Mouse (Mus musculus): ENCODE measurements at regions not wholly inside any gene's neighbourhood (a gene's known extent, or its start where the extent isn't known, plus 50 kb on each side); places are given as distances from the start of the nearest gene placed in this dataset.

DNA sequence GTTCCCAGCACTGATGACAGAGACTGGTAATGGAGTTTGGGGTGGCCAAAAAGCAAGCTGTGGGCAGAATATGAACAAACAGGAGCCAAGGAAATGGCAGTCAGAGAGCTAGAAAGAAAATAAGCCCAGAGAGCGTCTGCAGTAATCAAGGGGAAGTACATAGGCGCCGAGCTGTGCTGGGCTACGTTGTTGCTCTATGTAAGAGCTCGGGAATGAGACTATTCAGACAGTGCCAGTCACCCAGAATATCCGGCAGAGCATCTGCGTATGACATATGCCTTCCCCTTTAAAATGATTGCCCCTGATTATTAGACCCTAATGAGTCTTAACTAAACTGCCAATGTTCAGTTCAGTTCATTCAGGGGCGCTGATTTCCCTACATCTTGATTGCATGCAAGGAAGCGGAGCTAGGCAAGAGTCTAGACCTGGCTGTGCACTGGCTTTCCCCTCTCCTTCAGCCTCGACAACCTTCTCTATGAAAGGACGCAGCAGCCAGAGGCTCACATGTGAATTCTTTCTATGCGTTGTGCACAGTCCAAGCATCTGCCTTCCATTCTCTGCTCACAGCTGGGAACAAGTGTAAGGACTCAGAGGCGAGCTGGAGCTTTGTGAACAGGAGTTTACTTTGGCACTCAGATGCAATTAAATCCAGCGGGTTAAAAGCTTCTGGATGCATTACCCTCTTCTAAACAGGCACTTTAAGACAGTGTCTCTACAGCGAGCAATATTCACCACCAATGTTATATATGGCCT, 125.7 kb upstream of the Gdf10 start:
- DNase-seq: no peak

DNA sequence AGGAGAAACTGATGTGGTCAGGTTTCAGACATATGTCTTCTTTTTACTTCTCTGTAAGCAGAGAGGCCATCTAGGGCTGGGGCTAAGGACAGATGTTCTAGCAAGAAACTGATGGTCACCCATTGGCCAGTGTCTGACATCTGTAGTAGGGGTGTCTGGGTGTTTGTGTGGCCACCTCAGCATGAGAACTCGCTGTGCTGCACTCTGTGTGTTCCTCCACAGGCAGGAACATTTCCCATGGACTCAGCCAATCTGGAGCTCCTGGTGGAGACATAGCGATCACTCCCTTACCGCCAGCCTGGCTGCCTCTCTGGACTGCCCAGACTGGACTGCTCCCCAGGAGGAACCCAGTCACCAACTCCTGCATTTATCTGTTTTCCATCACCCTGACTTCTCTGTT, 119.1 kb upstream of the Gdf10 start:
- DNase-seq: no peak

DNA sequence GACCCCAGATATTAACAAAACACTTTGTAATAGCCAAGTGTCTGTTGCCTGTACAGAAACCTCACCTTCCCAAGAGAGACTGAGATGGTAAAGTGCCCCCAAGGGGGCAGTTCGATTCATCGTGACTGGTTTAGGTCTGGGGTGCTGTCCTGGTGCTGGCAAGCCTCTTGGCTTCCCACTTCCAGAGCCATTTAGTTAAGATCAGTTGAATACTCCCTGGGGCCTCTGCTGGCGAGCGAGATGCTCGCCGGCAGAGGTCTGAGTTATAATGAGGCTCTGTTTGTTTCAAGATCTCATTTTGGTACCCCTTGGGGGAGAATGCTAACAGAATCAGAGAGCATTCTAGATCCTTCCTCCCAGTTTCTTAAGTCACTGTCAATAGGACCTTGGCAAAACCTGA, 118.7 kb upstream of the Gdf10 start:
- no peak for DNase-seq

DNA sequence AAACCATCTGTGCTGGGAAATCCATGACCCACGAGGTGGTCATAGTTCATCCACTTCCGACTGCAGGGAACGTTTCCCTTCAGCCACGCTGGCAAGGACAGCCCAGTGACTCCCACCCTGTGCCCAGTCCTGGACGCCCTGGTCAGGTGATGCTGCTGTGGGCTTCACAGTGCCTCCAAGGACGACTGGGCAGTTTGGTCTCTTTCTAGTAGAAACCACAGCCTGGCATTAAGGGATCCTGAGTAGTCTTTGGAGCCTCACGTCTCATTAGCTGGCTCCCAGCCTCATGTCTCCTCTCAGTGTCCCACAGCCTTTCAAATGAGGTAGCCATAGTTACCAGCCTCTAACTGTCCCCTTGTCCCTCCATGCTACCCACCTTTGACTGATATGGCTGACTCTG, 116.2 kb upstream of the Gdf10 start:
- no peak for DNase-seq

DNA sequence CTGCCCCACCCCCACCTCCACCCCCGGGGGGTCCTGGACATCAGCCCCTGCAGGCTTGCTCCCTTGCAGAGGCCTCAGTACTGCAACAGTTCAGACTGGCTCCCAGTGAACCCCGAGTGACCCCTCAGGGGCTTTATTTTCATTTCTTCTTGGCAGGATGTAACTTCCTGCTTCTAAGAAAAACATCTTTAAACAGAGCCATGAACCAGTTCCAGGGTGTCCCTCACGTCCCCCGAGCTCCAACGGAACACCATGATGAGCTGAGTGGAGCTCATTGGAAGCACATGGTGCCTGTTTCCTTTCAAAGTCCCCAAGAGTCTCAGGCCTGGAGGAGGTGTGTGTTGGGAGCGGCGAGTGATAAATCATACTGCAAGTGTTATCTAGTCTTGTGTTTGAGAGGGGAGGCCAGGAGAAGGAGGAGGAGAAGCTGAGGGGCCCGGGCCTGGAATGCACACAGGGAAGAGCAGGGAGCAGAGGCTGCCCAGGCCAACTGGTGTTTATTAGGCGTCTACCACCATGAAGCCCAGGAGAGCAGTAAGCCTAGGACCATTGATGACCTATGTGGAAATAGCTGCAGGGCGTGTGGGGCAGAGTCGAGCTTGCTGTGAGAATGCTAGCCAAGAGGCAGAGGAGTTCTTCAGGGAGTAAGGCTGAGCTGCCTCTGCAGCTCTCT, 114.7 kb upstream of the Gdf10 start:
- DNase-seq: no peak

DNA sequence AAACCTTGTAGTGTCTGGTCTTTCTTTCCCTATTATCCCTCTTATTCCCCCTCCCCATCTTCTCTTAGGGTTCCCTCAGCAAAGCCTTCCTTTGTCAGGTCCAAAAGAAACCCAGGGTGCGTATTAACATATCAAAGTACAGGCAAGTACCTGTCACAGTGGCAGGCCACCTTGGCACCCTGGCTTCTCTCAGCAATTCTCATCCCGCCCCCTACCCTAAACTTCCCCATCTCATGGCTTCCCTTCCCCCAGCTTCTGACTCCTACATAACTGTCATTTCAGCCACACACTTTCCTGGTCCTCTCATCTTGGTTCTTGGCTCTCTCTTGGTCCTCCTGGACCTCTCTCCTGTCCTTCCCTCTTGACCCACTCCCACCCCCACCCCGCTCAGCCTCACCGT, 112.8 kb upstream of the Gdf10 start:
- no peak for DNase-seq

DNA sequence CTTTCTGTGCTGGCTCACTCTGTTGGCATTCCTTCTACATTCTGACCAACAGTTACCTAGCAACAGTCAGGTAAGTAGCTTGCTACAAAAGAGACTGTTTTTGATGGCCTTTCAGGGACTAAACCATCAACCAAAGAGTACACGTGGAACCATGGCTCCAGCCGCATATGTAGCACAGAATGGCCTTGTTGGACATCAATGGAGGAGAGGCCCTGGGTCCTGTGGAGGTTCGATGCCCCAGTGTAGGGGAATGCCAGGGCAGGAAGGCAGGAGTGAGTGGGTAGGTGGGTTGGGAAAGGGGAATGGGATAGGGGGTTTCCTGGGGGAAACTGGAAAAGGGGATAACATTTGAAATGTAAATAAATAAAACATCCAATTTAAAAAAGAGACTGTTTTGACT, 112.1 kb upstream of the Gdf10 start:
- DNase-seq: no peak

DNA sequence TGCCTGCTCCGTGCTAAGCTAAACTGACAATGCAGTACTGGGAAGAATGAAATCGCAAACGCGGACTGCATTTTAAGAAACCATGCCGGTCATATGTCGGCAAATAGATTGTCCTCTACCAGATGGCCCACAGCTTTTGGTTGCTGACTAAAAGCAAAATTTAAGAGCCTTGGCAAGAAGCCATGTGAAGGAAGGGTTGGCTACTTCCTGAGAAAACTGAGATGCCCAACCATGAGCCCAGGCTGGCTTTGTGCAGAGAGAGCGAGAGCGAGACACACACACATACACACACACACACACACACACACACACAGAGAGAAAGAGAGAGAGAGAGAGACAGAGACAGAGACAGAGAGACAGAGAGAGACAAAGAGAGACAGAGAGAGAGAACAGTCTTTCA, 111.1 kb upstream of the Gdf10 start:
- no peak for DNase-seq

DNA sequence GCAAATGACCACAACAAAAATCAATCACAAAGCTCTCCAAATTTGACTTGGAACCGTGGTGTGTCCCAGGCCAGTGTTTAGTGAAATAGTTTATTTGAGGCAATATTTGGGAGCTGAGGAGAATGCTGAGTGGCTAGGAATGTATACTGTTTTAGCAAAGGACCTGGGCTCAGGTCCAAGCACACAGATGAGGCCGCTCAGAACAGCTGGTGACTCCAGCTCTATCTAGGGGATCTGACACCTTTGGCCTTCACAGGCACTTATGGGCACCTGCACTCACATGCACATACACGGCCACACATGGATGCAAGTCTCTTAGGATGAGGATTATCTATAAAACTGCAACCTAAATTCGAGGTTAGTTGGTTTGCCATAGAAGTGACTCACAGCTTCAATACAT, 110.6 kb upstream of the Gdf10 start:
- DNase-seq: no peak

DNA sequence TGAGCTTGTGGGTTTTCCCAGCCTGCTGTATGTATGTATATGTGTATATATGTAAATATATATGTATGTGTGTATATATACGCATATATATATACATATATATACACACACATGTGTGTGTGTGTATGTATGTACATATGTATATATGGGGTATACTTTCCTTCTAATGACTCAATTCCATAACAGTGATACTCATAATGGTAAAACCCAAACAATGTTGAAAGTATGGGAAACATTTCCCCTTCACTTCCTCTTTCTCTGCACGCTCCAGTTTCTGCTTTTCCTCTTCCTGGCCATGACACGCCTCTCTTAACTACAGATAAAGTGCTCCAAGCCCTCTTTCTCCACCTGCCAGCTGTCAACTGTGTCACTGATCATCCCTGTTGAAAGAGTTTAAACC, 110.1 kb upstream of the Gdf10 start:
- no peak for DNase-seq

DNA sequence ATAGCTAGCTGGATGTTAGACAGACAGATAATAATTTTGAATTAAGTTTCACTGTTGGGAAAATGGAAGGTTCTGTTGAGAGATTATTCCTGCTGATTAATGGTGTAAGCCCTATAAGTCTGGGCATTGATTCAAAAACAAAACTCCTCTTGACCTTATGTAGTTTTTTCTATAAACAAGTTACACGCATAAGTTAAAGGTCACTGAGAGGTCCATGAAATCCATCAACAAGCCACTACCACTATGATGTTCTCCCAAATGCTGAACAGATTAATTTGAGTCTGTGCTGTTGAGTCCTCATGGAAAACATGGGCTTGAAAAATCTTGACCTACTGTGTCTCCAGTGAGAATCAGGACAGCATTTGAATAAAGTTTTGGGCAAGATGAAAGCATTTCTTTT, 109.3 kb upstream of the Gdf10 start:
- DNase-seq: no peak

DNA sequence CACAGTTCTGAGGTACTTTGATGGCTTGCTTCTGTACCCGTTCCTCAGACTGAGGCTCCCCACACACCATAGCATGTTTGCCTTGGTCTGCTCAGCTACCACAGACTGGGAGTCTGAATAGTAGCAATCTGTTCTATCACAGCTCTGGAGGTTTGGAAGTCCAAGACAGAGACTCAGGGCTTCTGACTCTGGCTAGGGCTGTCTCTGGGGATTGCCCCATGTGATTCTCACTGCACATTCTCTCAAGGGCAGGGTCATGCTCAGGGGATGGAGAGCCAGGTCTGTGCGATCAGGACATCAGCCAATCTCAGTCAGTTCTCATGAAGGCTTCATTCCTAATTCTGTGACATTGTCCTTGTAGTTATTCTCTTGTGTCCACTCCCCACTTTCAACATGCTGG, 108.8 kb upstream of the Gdf10 start:
- DNase-seq: no peak

DNA sequence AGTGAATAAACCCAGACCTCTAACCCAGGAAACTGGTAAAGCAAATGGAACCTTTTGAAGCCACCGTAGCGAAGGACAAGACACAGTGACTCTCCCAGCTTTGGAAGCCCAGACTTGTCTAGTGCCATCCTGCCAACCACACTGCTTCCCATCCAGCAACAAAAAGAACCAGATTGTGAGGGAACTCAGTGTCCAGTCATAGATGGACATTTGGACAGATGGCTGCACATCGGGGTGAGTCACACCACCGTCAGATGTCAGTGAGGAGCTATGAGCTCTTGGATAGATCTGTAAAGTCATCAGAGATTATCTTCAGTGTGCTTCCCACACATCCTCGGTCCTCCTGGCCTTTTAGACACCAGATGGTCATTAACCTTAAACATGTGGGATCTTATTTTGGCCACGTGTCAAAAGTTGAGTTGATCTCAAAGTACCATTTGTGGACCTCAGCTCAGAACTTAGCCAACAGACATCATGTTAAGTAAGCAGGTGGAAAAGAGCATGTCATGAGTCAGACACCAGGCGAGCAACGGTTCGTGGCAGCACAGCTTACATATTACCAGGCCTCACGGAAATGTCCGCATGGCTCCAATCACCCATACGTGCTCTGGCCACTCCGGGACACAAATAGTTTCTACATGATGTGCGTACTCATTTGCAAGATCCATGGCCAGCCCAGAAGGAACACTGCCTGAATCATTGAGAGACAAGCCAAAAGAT, 102.7 kb upstream of the Gdf10 start:
- peak; percentile 15 for DNase-seq

DNA sequence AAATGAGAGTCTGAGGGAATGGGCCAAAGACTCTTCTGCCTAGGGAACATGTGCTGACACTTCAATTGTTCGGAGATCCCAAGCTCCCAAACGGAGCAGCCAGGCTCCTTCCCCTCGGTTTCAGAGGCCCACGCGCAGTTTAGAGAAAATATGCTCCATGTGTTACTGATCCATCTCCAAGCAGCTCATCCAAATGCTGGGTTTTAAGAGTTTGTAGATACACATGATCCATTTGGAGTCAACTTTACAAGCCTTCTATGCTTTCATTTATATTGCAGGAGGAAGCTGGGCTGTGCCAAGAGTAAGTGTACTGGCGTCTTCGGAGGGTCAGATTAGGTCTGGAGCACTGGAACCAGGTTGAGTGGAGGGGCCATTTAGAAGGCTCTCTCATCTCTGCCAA, 102.0 kb upstream of the Gdf10 start:
- no peak for DNase-seq

DNA sequence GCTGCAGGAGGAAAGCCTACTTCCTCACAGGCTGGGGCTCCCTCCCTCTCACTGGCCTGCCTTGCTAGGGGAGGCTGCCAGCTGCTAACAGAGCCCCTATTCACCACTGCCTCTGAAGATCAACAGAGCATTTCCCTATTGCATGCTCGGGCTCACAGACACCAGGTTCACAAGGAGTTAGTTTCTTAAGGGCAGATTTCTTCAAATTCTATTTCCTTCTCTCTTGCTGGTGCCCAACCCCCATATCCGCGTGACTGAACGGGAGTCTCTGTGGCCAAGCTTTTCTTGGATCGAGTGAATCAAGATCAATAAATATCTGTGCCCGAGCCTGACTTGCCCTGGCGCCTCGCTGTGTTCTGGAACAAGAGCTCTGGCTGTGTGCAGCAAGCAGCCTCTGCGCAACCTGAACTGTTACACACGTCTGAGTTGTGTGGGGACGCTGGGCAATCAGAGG, 98.9 kb upstream of the Gdf10 start:
- no peak for DNase-seq

DNA sequence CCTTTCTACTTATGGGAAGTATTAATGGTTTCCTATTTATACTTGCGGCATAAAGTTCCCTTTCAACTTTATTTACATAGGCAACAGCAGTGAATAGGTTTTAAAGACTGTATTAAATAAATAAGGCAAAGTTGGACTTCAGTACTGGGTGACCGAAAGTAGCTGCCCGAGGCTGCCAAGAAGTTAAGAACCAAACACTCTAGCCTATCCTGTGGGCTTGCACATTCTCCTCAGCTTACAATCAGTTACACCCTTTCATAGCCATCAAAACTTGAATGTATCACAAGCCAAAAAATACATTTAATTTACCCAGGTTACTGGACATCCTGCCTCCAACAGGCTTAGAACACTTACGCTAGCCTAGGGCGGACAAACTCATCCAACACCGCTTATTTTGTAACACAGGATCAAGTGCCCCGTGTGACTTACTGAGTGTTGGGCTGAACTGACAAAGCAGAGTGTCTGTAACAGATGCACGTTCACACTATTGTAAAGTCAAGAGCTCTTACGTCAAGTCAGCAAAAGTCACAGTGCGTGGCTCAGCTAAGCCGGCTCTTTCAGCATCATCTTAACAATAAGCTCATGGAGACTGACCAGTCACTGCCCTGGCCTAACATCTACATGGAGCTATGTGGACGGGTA, 97.3 kb upstream of the Gdf10 start:
- no peak for DNase-seq

DNA sequence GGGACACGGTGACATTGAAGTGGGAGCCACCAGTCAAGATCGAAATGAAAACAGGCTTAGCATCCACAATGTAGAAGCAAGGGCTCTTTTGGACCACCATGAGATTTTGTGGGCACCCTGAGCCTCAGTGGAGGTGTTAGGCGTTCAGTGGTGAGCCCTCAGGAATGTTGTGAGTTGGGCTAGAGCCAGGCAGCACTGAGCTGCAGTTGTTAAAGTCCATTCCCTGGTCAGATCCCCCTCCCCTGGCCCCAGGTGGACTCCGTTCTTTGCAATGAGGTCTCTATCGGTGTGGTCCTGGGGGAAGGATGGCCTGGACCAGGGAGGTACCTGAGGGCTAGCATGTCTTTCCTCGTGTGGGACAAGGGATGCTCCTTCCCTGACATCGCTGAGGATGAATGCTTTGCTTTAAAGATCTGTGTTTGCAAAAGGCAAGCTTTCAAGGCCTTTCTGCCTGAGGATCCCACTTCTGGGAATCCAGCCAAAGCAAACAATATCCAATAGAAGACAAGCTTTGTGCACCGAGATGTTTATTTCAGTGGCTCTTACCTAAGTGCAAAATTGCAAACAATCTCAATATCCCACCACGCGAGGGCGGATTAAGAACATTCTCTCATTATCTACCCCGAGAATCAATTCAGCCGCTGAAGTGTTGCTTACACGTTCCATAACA, 90.6 kb upstream of the Gdf10 start:
- no peak for DNase-seq

DNA sequence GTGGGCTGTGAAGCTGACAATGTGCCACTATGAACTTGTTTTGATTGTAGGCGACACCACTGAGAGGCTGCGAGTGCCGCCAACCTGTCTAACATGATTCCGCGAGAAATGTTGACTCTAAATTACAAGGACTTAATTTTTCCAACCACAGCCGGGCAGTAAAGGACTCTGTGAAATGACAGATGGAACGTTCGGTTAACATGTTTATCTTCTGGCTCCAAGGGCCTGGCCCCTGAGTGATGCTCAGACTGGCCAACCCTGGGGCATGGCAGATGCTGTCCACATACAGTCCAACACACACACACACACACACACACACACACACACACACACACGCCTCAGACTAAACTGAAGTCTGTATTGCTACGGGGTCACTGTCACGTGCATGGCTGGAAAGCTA, 87.0 kb upstream of the Gdf10 start:
- DNase-seq: no peak

DNA sequence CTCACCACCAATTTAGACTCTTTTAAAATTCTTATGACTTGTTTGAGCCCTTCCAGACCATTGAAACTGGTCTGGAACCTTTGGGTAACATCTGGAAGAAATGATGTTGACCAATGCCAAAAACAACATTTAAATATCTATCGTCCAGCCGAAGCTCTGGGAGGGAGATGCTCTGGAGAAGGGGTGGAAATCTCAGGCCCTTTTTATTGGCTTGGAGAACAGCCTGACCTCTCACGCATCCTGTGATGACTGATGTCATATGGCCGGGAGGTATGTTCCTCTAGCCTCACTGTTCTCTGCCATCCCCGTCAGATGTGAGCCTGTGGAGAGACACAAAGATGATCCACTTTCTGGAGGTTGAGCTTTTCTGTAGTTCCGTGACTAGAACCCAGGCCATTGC, 81.6 kb upstream of the Gdf10 start:
- DNase-seq: no peak

DNA sequence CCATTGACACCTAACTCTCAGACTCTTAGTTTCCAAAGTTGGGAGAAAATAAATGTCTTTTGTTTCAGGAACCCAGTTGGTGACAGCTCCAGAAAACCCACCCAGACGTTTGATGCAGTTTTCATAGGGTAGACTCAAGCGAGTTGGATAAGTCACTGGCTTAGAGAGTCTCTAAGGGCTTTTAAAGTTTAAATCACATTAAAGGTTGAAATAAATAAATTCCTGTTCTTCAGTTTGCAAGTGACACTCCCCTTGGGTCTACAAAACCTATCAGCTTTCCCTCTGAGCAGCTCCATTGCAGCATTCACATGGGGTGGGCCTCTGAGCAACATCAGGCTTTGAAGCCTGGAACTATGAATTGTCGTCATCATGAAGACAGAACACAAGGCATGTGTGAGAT, 69.9 kb upstream of the Gdf10 start:
- no peak for DNase-seq

DNA sequence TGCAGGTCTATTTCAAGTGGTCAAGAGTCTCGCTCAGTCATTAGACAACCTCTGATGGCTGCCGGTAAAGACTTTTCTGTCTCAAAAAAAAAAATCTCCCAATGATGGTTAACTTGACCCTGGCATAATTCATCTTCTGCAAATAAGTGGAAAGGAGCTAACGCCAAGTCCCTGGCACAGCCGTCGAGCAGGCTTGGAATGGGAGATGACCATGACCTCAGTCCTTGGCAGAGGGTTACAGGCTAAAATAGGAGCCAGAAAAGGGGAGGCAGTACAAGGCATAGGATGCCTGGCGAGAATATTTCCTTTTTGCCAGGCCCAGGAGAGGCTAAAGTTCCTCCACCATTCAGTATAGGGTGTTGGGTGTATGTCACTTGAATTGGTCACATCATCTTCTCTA, 69.2 kb upstream of the Gdf10 start:
- DNase-seq: no peak

DNA sequence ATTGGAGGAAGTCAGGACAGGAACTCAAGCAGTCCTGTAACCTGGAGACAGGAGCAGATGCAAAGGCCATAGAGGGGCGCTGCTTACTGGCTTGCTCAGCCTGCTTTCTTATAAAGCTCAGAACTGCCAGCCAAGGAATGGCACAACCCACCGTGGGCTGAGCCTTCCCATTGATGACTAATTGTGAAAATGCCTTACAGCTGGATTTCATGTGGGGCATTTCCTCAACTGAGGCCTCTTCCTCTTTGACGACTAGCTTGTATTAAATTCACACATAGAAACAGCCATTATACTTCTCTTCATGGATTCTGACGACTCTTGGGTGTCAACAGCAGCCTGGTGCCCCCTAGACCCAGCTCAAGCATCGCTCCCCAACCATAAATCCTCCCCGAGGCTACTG, 66.4 kb upstream of the Gdf10 start:
- no peak for DNase-seq

DNA sequence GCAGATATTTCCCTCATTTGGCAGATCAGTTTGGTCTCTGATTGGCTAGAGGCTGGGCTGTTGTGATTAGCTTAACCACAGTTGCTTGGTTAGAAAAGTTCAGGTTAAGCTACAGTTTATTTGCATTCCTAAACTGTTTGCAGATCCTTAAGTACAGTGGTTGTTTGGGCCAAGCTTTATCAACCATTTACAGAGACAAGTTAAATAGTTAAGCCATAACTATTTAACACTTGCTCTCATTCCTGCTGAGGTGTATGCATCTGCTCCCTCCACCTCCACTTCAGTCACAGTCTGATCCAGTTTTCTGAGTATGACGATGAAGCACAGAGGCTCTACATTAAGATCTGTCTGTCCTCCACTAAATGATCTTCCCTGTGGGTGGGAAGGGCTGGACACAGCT, 58.6 kb upstream of the Gdf10 start:
- no peak for DNase-seq
